Mouse (Mus musculus) embryonic facial prominence, embryonic 15.5 days (tissue): ENCODE measurements around the gene Rtn4rl2. TPM values are rescaled to one million over a fixed set of nuclear protein-coding genes. Genes with fewer than 3 reads are reported as not detected.

Source experiments
- ATAC-seq: fragments of 200-750 bp; cut with Nextera tagmentation; 2 replicates; pipeline ENCODE4 v1.8.0; 2017; ENCODE audit warnings: low read depth, moderate TSS enrichment; ENCODE audit not compliant: insufficient number of reproducible peaks, low FRiP score, low TSS enrichment
- H3K27ac ChIP-seq: fragments of 300-500 bp; sonication (generic); replicated peaks from 2 replicates; pipeline ENCODE4 v1.5.1; 2015; ENCODE audit warnings: mild to moderate bottlenecking, inconsistent platforms
- H3K27me3 ChIP-seq: fragments of 300-500 bp; sonication (generic); 2 replicates; pipeline ENCODE4 v1.6.1; 2015; ENCODE audit warnings: inconsistent platforms
- H3K36me3 ChIP-seq: fragments of 300-500 bp; sonication (generic); 2 replicates; pipeline ENCODE4 v1.6.1; 2015; ENCODE audit warnings: mild to moderate bottlenecking, inconsistent platforms
- H3K4me1 ChIP-seq: fragments of 300-500 bp; sonication (generic); 2 replicates; pipeline ENCODE4 v1.6.1; 2015; ENCODE audit warnings: inconsistent platforms
- H3K4me2 ChIP-seq: fragments of 300-500 bp; sonication (generic); replicated peaks from 2 replicates; pipeline ENCODE4 v1.6.1; 2015; ENCODE audit warnings: mild to moderate bottlenecking, inconsistent platforms
- H3K4me3 ChIP-seq: fragments of 300-500 bp; sonication (generic); replicated peaks from 2 replicates; pipeline ENCODE4 v1.5.1; 2015; ENCODE audit warnings: mild to moderate bottlenecking, inconsistent platforms
- H3K9ac ChIP-seq: fragments of 300-500 bp; sonication (generic); 2 replicates; pipeline ENCODE4 v1.6.1; 2015; ENCODE audit warnings: inconsistent platforms
- H3K9me3 ChIP-seq: fragments of 300-500 bp; sonication (generic); replicated peaks from 2 replicates; pipeline ENCODE4 v1.6.1; 2016; ENCODE audit warnings: inconsistent platforms
- WGBS: fragments of 180-500 bp; shearing (Covaris S2); methylation state at CpG from one replicate; pipeline ENCODE4 v1.1.7; 2015; 5-methylcytosine and 5-hydroxymethylcytosine counted together
- polyA plus RNA-seq: library from polyadenylated mRNA; unstranded; fragments of >200 nt; fragmentation: Nextera tagmentation; extraction: Ambion mirVana; gene quantifications from 2 replicates; pipeline ENCODE4 v1.2.1, GENCODE M21; 2015

Gene Rtn4rl2
- polyA plus RNA-seq, 1 experiment from 2014 or later: 2.0 TPM

DNA sequence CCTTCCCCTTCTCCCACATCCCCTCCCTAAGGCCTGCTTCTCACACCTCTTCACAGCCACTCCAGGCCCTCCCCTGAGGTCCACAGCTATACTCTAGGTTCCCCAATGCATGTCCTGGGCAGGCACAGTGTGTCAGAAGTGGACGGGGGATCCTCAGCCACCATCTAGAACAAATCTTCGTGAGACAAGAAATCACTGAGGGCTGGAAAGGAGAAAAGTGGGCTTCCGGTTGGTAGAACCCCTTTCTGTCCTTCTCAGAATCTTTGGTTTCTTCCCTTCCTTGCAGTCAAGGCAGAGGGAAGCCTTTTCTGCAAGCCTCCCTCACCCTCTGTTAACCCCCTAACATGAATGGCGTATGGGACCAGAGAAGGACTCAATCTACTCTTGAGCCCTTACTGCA is 2.6 kb downstream of the Rtn4rl2 start:
- H3K36me3 ChIP-seq: no peaks in the 10 kb centered on the region
- H3K9me3 ChIP-seq: no peaks in the 10 kb centered on the region
- H3K27me3 ChIP-seq: peaks cover 78% of the 10 kb centered on the region
- no peak for ATAC-seq
- no peak overlapping the region for H3K27ac ChIP-seq
- peaks cover 38% of the 10 kb centered on the region for H3K4me1 ChIP-seq
- H3K4me2 ChIP-seq: no peak overlapping the region
- 62% methylated on average over 4 of the region's 4 CpGs for WGBS
- H3K4me3 ChIP-seq: no peak overlapping the region
- no peak overlapping the region for H3K9ac ChIP-seq

DNA sequence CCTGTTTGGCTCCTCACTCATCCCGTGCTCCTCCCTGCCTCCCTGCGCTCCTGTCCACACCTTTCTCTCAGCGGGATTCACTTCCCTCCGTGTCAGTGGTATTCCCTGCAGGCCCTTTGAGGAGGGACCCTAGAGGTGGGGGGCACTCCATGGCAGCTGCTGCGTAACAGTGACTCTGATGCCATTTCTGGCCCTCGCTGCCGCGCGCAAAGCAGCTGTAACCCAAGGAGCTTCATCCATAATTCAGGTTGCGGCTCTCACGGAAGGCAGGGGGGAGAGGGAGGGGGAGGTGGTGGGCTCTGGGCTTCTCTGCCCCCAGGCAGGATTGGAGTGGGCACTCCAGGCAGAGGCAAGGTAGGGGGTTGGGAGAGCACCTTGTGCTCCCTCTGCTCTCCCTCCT is 3.0 kb downstream of the Rtn4rl2 start:
- 0 out of 2 replicates have a peak overlapping the region, but pooled peaks have one; percentile 9 for H3K4me2 ChIP-seq
- no peak for ATAC-seq
- H3K27me3 ChIP-seq: peaks cover 73% of the 10 kb centered on the region
- peaks cover 35% of the 10 kb centered on the region for H3K4me1 ChIP-seq
- no peaks in the 10 kb centered on the region for H3K9me3 ChIP-seq
- no peak overlapping the region for H3K4me3 ChIP-seq
- no peak overlapping the region for H3K9ac ChIP-seq
- H3K27ac ChIP-seq: no peak overlapping the region
- WGBS: 3% methylated on average over 11 of the region's 11 CpGs
- H3K36me3 ChIP-seq: no peaks in the 10 kb centered on the region

DNA sequence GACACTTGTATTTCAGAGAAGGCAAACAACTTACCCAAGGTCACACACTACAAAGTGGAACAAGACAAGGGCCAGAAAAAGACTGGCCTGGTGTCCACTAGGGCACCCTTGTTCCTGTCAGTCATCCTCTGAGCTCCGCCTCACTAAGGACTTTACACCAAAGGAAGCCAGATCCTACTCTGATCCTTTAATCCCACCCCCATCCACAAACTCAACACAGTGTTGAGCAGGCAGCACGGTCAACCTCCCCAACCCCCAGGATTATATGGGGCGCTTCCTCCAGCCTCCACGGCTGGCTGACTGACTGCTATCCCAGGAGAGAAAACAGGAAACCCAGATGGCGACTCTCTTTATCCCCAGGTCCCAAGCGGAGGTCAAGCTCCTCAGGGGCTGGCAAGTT is 3.4 kb downstream of the Rtn4rl2 start:
- 0 out of 2 replicates have a peak overlapping the region, but pooled peaks have one; percentile 9 for H3K4me2 ChIP-seq
- 5% methylated on average over 6 of the region's 6 CpGs for WGBS

DNA sequence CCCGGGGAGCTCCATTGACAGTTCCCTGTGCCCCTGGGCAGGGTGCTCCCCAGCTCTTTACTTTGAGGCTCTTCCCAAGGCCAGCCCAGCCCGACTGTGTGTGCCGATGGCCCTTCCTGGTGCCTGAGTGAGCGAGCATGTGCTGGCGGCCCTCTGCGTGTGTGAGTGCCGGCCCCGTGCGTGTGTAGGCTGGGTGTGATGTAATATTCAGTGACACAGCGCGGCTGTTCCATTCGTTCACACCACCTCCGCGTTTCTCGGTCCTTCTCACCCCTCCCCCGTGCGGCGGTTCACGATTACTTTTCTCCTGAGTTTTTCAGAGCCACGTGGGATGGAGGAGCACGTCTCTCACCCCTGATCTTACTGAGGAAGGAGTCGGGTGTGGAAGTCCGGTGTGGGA is 3.9 kb downstream of the Rtn4rl2 start:
- no peak for ATAC-seq
- Histone ChIP-seq H3K4me3 (no peak overlapping the region), H3K27me3 (peaks cover 66% of the 10 kb centered on the region), H3K27ac (no peak overlapping the region), H3K4me2 (0 out of 2 replicates have a peak overlapping the region, but pooled peaks have one; percentile 24), H3K9me3 (no peaks in the 10 kb centered on the region), H3K4me1 (peaks cover 29% of the 10 kb centered on the region), H3K9ac (no peak overlapping the region), H3K36me3 (no peaks in the 10 kb centered on the region)
- 6% methylated on average over 23 of the region's 23 CpGs for WGBS

More for the DNA sequence above, 3.4 kb downstream of the Rtn4rl2 start:
- Histone ChIP-seq H3K27ac (no peak overlapping the region), H3K4me3 (no peak overlapping the region), H3K9ac (no peak overlapping the region), H3K27me3 (peaks cover 71% of the 10 kb centered on the region), H3K36me3 (no peaks in the 10 kb centered on the region), H3K9me3 (no peaks in the 10 kb centered on the region), H3K4me1 (peaks cover 34% of the 10 kb centered on the region)
- ATAC-seq: no peak

DNA sequence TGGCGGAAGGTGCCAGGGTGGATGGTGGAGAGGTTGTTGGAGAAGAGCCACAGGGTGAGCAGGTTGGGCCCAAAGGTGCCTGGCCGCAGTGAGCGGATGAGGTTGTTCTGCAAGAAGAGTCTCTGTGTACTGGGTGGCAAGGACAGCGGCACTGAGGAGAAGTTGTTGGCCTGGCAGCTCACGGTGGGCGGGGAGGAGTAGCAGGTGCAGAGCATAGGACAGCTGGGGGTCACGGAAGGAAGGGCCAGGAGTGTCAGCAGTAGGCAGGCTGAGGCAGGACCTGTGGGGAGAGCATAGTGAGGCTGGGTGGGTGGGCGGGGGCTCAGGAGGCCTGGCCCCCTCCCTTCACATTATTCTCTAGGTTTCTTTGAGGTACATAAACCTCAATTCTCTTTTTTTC is 5.9 kb downstream of the Rtn4rl2 start:
- Histone ChIP-seq H3K9me3 (no peaks in the 10 kb centered on the region), H3K36me3 (no peaks in the 10 kb centered on the region), H3K27me3 (peaks cover 50% of the 10 kb centered on the region), H3K4me3 (no peak overlapping the region), H3K4me2 (no peak overlapping the region), H3K27ac (no peak overlapping the region), H3K4me1 (peaks cover 13% of the 10 kb centered on the region; the same call in 1 of the 2 replicates), H3K9ac (no peak overlapping the region)
- ATAC-seq: no peak
- 84% methylated on average over 8 of the region's 8 CpGs for WGBS

DNA sequence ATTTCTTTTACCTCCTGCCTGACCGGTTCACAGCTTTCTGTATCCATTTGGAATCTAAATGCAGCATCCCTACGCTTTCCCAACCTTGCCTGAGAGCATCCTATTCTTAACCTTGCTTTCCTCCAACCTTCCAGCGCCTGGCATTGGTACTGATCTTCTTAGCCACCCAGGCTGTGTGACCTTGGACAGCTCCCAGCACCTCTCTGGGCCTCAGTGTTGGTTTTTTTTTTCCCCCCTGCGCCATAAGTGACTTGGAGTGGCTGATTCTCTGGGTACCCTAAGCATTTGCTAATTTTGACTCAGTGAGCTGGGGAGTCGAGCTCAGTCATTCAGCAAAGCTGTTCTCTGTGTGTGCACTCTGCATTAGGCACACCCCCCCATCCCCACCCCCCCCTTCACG is 10.7 kb downstream of the Rtn4rl2 start:
- Histone ChIP-seq H3K9ac (no peak overlapping the region), H3K4me1 (peaks cover 11% of the 10 kb centered on the region), H3K4me3 (no peak overlapping the region), H3K36me3 (no peaks in the 10 kb centered on the region), H3K9me3 (no peaks in the 10 kb centered on the region), H3K27ac (no peak overlapping the region), H3K4me2 (no peak overlapping the region), H3K27me3 (peaks cover 56% of the 10 kb centered on the region)
- ATAC-seq: no peak
- WGBS: 44% methylated on average over 6 of the region's 6 CpGs

DNA sequence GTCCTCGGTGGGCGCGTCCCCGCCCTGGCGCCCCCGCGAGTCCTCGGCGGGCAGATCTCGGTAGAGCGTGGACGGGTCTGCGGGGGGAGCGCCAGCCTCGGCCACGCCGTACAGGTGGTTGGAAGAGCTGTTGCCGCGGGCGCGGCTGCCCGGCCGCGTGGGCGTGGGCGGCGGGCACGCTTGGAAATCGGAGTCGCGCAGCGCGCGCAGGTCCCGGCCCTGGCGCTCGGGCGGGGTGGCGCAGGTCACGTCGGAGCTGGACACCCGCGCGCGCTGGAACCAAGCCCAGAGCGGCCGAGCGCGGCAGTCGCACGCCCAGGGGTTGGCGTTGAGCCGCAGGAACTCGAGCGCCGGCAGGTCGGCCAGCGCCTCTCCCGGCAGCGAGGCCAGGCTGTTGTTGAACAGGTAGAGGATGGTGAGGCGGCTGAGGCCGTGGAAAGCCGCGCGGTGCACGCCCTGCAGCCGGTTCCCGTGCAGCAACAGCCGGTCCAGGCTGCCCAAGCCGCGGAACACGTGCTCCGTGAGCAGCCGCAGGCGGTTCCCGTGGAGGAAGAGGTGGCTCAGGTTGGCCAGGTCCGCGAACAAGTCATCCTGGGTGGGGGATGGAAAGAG is 14.3 kb downstream of the Rtn4rl2 start:
- H3K4me1 ChIP-seq: peaks cover 11% of the 10 kb centered on the region
- H3K27ac ChIP-seq: no peak overlapping the region
- peak overlapping the region; percentile 50 for H3K4me3 ChIP-seq
- no peaks in the 10 kb centered on the region for H3K36me3 ChIP-seq
- peak; percentile 27; the same call in 1 of the 2 replicates for ATAC-seq
- 0 out of 2 replicates have a peak overlapping the region, but pooled peaks have one; percentile 15 for H3K9ac ChIP-seq
- peaks cover 86% of the 10 kb centered on the region for H3K27me3 ChIP-seq
- WGBS: under 1% methylated on average over 78 of the region's 78 CpGs
- H3K4me2 ChIP-seq: peak overlapping the region; percentile 96
- H3K9me3 ChIP-seq: no peaks in the 10 kb centered on the region

DNA sequence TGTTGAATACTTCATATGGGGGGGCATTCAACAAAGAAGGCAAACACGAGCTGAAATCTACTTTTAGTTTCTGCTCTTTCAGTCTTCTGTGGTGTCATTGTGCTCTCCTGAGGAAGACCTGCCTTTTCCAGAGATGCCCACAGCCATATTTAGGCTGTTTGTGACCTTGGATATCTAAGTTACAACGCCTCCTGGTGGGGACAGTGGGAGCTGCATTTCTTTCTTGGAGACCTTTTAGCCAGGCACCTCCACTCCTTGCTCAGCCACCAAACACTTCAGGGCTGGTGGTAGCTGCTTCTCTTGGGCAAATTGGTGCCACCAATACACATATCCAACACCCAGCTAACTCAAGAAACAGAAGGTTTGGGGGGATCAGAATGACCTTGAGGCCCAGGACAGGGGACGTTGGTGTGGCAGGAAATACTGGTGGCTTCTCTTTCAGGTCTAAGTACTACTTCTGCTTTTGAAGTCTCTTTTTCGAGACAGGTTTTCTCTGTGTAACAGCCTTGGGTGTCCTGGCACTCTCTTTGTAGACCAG is 15.8 kb downstream of the Rtn4rl2 start:
- H3K9ac ChIP-seq: no peak overlapping the region
- peaks cover 99% of the 10 kb centered on the region for H3K27me3 ChIP-seq
- H3K4me2 ChIP-seq: no peak overlapping the region
- ATAC-seq: no peak
- no peak overlapping the region for H3K27ac ChIP-seq
- no peaks in the 10 kb centered on the region for H3K36me3 ChIP-seq
- no peaks in the 10 kb centered on the region for H3K9me3 ChIP-seq
- 69% methylated on average over 4 of the region's 4 CpGs for WGBS
- H3K4me3 ChIP-seq: no peak overlapping the region
- peaks cover 22% of the 10 kb centered on the region for H3K4me1 ChIP-seq

DNA sequence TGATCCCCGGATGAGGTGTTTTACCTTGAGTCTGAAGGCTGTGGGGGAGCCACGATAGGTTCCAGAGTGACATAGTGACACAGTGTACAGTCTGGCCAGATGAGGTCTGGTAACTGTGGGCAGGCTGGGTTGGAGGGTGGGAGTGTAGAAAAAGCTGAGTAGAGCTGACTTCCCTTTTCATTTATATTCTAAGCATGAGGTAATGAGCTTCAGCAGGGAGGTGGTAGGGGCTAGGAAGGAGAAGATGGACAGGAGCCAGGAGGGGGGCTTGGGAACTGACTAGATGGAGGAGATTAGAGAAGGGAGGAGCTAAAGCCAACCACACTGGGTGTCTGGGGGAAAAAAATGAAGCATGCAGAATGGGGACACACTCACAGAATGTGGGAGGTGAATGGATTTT is 17.5 kb downstream of the Rtn4rl2 start:
- Histone ChIP-seq H3K36me3 (no peaks in the 10 kb centered on the region), H3K27me3 (peaks cover 89% of the 10 kb centered on the region), H3K4me1 (peaks cover 25% of the 10 kb centered on the region), H3K9me3 (no peaks in the 10 kb centered on the region), H3K9ac (no peak overlapping the region), H3K4me2 (no peak overlapping the region), H3K27ac (no peak overlapping the region), H3K4me3 (no peak overlapping the region)
- no peak for ATAC-seq
- WGBS: 75% methylated on average over 2 of the region's 2 CpGs

DNA sequence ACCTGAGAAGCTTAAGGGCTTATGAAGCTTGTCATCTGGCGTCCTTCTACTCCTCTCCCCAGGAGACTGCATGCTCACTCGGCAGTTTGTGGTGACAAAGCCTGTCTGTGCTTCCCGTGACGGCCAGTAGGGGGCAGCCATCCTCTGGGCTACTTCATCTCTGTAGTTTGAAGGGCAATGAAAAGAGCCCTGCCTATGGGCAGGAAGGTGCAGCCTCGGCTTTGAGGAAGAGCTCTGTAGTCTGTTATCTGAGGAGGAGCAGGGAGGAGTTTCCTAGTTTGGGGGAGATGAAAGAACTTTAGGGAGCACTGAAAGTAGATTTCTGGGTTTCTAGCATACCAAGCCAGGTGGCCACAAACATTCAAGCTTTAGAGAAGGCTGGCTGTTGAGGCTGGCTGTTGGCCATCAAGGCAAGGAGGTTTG is 18.0 kb downstream of the Rtn4rl2 start:
- H3K36me3 ChIP-seq: no peaks in the 10 kb centered on the region
- no peak for ATAC-seq
- no peak overlapping the region for H3K4me3 ChIP-seq
- H3K9ac ChIP-seq: no peak overlapping the region
- no peak overlapping the region for H3K4me2 ChIP-seq
- WGBS: 9% methylated on average over 5 of the region's 5 CpGs
- no peaks in the 10 kb centered on the region for H3K9me3 ChIP-seq
- no peak overlapping the region for H3K27ac ChIP-seq
- H3K27me3 ChIP-seq: peaks cover 84% of the 10 kb centered on the region
- H3K4me1 ChIP-seq: peaks cover 25% of the 10 kb centered on the region

DNA sequence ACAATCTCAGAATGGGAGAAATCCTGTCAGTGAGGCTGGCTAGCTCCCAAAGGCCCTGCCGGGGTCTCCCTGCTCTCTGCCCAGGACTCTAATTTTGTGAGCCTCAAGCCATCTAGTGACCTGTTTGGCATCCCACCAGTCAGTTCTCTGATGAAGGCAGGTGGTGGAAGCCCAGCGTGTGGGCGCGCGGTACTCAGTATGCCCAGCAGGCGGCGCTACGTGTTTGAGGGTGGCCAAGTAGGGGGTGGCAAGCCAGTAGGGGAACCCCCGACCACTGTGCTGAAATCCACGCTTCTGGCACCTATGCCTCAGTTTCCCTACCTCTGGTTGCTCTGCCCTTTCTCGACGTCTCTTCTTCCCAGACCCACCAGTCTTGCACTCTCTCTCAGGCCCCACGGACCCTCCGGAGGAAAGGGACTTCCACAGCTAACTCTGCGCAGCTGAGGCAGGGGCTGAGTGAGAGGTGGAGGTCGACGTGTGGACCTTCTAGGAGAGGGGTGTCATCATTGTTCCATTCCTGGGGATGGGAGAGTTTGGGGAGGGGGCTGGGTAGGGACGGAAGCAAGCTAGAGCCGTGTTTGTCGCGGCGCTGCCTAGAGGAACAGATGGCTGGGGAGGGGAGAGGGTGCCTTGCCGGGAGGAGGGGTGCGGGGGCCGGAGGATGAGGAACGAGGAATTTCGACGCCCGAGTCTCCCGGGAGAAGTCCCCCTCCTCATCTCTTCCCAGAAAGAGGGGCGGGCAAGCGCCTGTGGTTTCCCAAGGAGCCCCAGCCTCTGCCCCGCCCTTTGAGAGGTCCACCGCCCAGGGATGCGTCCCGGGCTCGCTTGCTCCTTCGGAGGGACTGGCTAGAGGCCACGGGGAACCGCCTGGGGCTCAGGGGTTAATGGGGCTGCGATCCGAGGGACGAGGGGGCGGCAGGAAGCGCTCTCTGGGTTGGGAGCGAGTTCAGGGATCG is 20.6 kb downstream of the Rtn4rl2 start:
- Histone ChIP-seq H3K9ac (0 out of 2 replicates have a peak overlapping the region, but pooled peaks have one; percentile 6), H3K36me3 (peaks cover 16% of the 10 kb centered on the region), H3K4me2 (peak overlapping the region; percentile 78), H3K4me1 (peaks cover 14% of the 10 kb centered on the region), H3K9me3 (no peaks in the 10 kb centered on the region), H3K27ac (no peak overlapping the region), H3K27me3 (peaks cover 58% of the 10 kb centered on the region), H3K4me3 (peak overlapping the region; percentile 40)
- peak; percentile 55; the same call in 1 of the 2 replicates for ATAC-seq
- under 1% methylated on average over 46 of the region's 47 CpGs for WGBS
